Mouse (Mus musculus) liver, postnatal 0 days (tissue): ENCODE measurements around the gene Rnf43.
A peak's percentile ranks its signal among the peaks of the same experiment; 100 is the strongest.

Experiments used
- CTCF ChIP-seq: sonication (generic); IDR thresholded peaks from 2 replicates; pipeline ENCODE4 v1.5.1; 2016; ENCODE audit warnings: antibody characterized with exemption, low read depth
- EP300 ChIP-seq: IDR thresholded peaks from 2 replicates; pipeline ENCODE4 v1.6.1; 2016; ENCODE audit warnings: antibody characterized with exemption, low read depth, mild to moderate bottlenecking

DNA sequence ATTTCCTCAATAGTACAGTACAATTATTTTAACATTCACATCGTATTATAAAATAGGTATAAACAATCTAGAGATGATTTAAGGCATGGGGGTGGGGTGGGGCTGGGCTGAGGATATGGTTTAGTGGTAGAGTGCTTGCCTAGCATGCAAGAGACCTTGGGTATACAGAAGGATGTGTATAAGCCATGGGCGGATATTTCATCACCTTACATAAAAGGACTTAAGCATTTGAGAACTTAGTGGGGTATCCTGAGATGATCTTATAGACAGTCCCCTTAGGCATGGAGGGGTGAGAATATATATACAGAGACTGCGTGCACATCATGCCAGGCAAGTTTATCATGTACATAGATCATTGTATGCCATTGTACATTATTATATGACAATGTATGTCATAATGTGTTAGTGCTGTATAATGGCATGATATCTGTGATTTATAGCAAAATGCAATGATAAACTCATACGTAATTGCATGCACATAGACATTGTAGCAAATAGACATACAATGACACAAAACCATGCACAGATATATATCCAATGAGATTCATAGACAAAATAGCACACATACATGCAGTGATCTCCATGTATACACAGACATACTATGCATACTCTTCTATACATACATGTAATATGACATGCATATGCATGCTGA, 96.6 kb downstream of the Rnf43 start:
- no peak for TF ChIP-seq CTCF
- peak; percentile 37; the same call in 1 of the 2 replicates for TF ChIP-seq EP300
